Mouse (Mus musculus) splenic B cell, adult 2 months (primary cell): ENCODE measurements around the gene Tprkb.
"Not testable (repeated sequence)": the region's sequence is repeated elsewhere in the genome, so short reads cannot be mapped to it uniquely, and the experiment has no call there.

ENCODE experiments used
- DNase-seq: peaks from one replicate; pipeline ENCODE4 v3.0.0-alpha.2; 2011; ENCODE audit warnings: low read depth, low spot score
- H3K27me3 ChIP-seq: 2 replicates; pipeline ENCODE4 v1.6.1; 2012; ENCODE audit warnings: mild to moderate bottlenecking, low read length, moderate library complexity, mixed read lengths; ENCODE audit not compliant: control insufficient read depth, poor library complexity, insufficient read depth, severe bottlenecking
- H3K36me3 ChIP-seq: 2 replicates; pipeline ENCODE4 v1.6.1; 2012; ENCODE audit warnings: mild to moderate bottlenecking, low read length, moderate library complexity, mixed read lengths; ENCODE audit not compliant: control insufficient read depth, poor library complexity, insufficient read depth, severe bottlenecking

Gene Tprkb

GRCm38 (mm10) chr6:85911587-85911986 is at the start of gene Tprkb:
Tprkb (plus strand) TSS chr6:85911865.
- H3K36me3 ChIP-seq = no peaks in the 10 kb centered on the region; the same call in 1 of the 2 replicates
- no peak for DNase-seq
- H3K27me3 ChIP-seq = no peaks in the 10 kb centered on the region

- Histone ChIP-seq H3K36me3 (no peaks in the 10 kb centered on the region), H3K27me3 (no peaks in the 10 kb centered on the region)
- DNase-seq = no peak
These were observed 49.1 kb upstream of the Tprkb start for GRCm38 (mm10) chr6:85862565-85862964.

- Histone ChIP-seq H3K27me3 (no peaks in the 10 kb centered on the region), H3K36me3 (no peaks in the 10 kb centered on the region)
- DNase-seq = no peak
These were observed 48.5 kb upstream of the Tprkb start for GRCm38 (mm10) chr6:85863136-85863535.

GRCm38 (mm10) chr6:85863840-85864239 is 47.8 kb upstream of the Tprkb start:
- Histone ChIP-seq H3K36me3 (no peaks in the 10 kb centered on the region), H3K27me3 (no peaks in the 10 kb centered on the region)
- no peak for DNase-seq

- H3K36me3 ChIP-seq, H3K27me3 ChIP-seq, DNase-seq: not testable (repeated sequence)
These were observed 46.6 kb upstream of the Tprkb start for GRCm38 (mm10) chr6:85864900-85865639.

GRCm38 (mm10) chr6:85866166-85866565 is 45.5 kb upstream of the Tprkb start:
- DNase-seq, H3K36me3 ChIP-seq, H3K27me3 ChIP-seq: not testable (repeated sequence)

GRCm38 (mm10) chr6:85866995-85867394 is 44.7 kb upstream of the Tprkb start:
- not testable (repeated sequence) for H3K27me3 ChIP-seq, DNase-seq, H3K36me3 ChIP-seq

GRCm38 (mm10) chr6:85867726-85868690 is 43.7 kb upstream of the Tprkb start:
- H3K27me3 ChIP-seq = no peaks in the 10 kb centered on the region
- DNase-seq = no peak

GRCm38 (mm10) chr6:85869006-85869405 is 42.7 kb upstream of the Tprkb start, which contains the start of gene Nat8f2:
Nat8f2 (minus strand) TSS chr6:85869158.
- not testable (repeated sequence) for H3K36me3 ChIP-seq, DNase-seq

More at GRCm38 (mm10) chr6:85867726-85868690, 43.7 kb upstream of the Tprkb start:
- H3K36me3 ChIP-seq = no peaks in the 10 kb centered on the region

GRCm38 (mm10) chr6:85883246-85883645 is 28.4 kb upstream of the Tprkb start:
- not testable (repeated sequence) for H3K27me3 ChIP-seq, DNase-seq, H3K36me3 ChIP-seq

More at GRCm38 (mm10) chr6:85869006-85869405, 42.7 kb upstream of the Tprkb start, which contains the start of gene Nat8f2:
- H3K27me3 ChIP-seq = not testable (repeated sequence)

GRCm38 (mm10) chr6:85884311-85884710 is 27.4 kb upstream of the Tprkb start:
- DNase-seq = no peak
- Histone ChIP-seq H3K36me3 (no peaks in the 10 kb centered on the region), H3K27me3 (no peaks in the 10 kb centered on the region)

- no peak for DNase-seq
- Histone ChIP-seq H3K36me3 (no peaks in the 10 kb centered on the region), H3K27me3 (no peaks in the 10 kb centered on the region)
These were observed 22.7 kb upstream of the Tprkb start for GRCm38 (mm10) chr6:85888961-85889360.

GRCm38 (mm10) chr6:85895061-85895648 is 16.5 kb upstream of the Tprkb start:
- H3K36me3 ChIP-seq, DNase-seq, H3K27me3 ChIP-seq: not testable (repeated sequence)

- not testable (repeated sequence) for H3K36me3 ChIP-seq, DNase-seq, H3K27me3 ChIP-seq
These were observed 12.8 kb upstream of the Tprkb start for GRCm38 (mm10) chr6:85898596-85899475.
